Mouse (Mus musculus) heart, postnatal 0 days (tissue): ENCODE measurements around the gene Cnbd2.

Experiments used
- CTCF ChIP-seq: IDR thresholded peaks from 2 replicates; pipeline ENCODE4 v1.5.1; 2016; ENCODE audit warnings: antibody characterized with exemption, control low read depth, low read depth
- EP300 ChIP-seq: IDR thresholded peaks from 2 replicates; pipeline ENCODE4 v1.6.1; 2016; ENCODE audit warnings: antibody characterized with exemption, low read depth

GRCm38 (mm10) chr2:156348812-156349211, 36.7 kb downstream of the Cnbd2 start:
- TF ChIP-seq CTCF (no peak), EP300 (no peak)
